Mouse (Mus musculus) hindbrain, postnatal 0 days (tissue): Measurements from ENCODE around the gene Emd. TPM values are rescaled to one million over a fixed set of nuclear protein-coding genes. Genes with fewer than 3 reads are reported as not detected.

ENCODE experiments used
- ATAC-seq: fragments of 200-750 bp; cut with Nextera tagmentation; 2 replicates; pipeline ENCODE4 v1.8.0; 2017; ENCODE audit warnings: mild to moderate bottlenecking, moderate TSS enrichment, moderate library complexity
- DNase-seq: peaks from one replicate; pipeline ENCODE4 v3.0.0-alpha.2; 2015; ENCODE audit warnings: low spot score
- H3K27ac ChIP-seq: fragments of 300-500 bp; sonication (generic); 2 replicates; pipeline ENCODE4 v1.5.1; 2014; ENCODE audit warnings: mild to moderate bottlenecking
- H3K27me3 ChIP-seq: fragments of 300-500 bp; sonication (generic); 2 replicates; pipeline ENCODE4 v1.6.1; 2014; ENCODE audit warnings: low read length, mixed read lengths; ENCODE audit not compliant: insufficient read depth
- H3K36me3 ChIP-seq: fragments of 300-500 bp; sonication (generic); 2 replicates; pipeline ENCODE4 v1.6.1; 2014; ENCODE audit warnings: low read length, mixed read lengths; ENCODE audit not compliant: insufficient read depth
- H3K4me1 ChIP-seq: fragments of 300-500 bp; sonication (generic); 2 replicates; pipeline ENCODE4 v1.6.1; 2014; ENCODE audit warnings: antibody characterized with exemption, low read length, mixed read lengths; ENCODE audit not compliant: insufficient read depth
- H3K4me2 ChIP-seq: fragments of 300-500 bp; sonication (generic); 2 replicates; pipeline ENCODE4 v1.6.1; 2014; ENCODE audit warnings: low read depth, mild to moderate bottlenecking, low read length, moderate library complexity, mixed read lengths
- H3K4me3 ChIP-seq: fragments of 300-500 bp; sonication (generic); 2 replicates; pipeline ENCODE4 v1.5.1; 2014; ENCODE audit warnings: low read length
- H3K9ac ChIP-seq: fragments of 300-500 bp; sonication (generic); replicated peaks from 2 replicates; pipeline ENCODE4 v1.6.1; 2014; ENCODE audit warnings: mild to moderate bottlenecking, low read length, moderate library complexity, mixed read lengths
- H3K9me3 ChIP-seq: fragments of 300-500 bp; sonication (generic); 2 replicates; pipeline ENCODE4 v1.6.1; 2016; ENCODE audit warnings: low read length, mixed read lengths
- CTCF ChIP-seq: IDR thresholded peaks from 2 replicates; pipeline ENCODE4 v1.5.1; 2016; ENCODE audit warnings: antibody characterized with exemption, control low read depth, low read depth
- WGBS: fragments of 180-500 bp; shearing (Covaris S2); extraction: QIAGEN DNeasy Blood & Tissue Kit; methylation state at CpG from one replicate; pipeline ENCODE4 v1.1.7; 2014; 5-methylcytosine and 5-hydroxymethylcytosine counted together
- polyA plus RNA-seq: library from polyadenylated mRNA; unstranded; fragments of >200 nt; fragmentation: Nextera tagmentation; extraction: Ambion mirVana; gene quantifications from 2 replicates; pipeline ENCODE4 v1.2.1, GENCODE M21; 2015
- total RNA-seq: library from RNA; depleted of rRNA; stranded (reverse); fragments of >200 nt; gene quantifications from 2 replicates; pipeline ENCODE4 v1.2.3, GENCODE M21; 2014

Gene Emd
- total and polyA plus RNA-seq, 2 experiments from 2014 or later, result 18.2 to 55.4 TPM

DNA sequence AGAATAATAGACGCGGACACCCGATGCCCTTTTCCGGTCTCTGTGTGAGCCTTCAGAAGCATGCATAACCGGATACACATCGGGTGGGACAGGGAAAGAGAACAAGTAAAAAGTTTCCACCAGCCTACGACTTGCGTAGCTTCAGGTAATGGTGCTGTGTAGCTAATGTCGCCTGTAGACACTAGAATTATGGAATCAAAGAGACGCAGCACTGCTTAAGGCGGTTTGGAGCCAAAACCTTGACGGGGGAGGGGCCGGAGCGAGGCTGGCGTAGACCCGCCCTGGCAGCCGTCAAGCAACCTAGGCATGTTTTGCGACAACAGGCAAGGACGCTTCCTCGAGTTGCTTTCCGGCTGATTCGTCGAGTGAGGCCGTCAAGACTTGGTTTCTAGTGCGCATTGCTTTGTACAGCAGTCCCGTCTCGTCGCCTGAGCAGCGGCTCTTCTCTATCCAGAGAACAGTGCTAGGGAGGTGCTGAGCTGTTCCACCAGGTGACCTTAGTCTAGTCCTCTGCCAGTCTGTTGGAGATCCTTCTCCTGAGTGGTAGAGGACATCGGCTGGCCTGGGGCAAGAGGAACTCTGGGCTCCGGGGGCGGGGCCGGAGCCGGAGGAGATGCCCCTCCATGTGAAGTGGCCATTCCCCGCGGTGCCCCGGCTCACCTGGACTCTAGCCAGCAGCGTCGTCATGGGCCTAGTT lies 28.1 kb downstream of the Emd start:
- Histone ChIP-seq H3K4me3 (peak overlapping the region; percentile 49), H3K9me3 (no peaks in the 10 kb centered on the region), H3K36me3 (no peaks in the 10 kb centered on the region), H3K4me1 (0 out of 2 replicates have a peak, but pooled peaks cover 3% of the 10 kb centered on the region), H3K27ac (peak overlapping the region; percentile 86), H3K27me3 (no peaks in the 10 kb centered on the region), H3K9ac (peak overlapping the region; percentile 70), H3K4me2 (peak overlapping the region; percentile 62)
- TF ChIP-seq CTCF, result no peak
- DNase-seq, result peak; percentile 91
- peak; percentile 90 for ATAC-seq
- 31% methylated on average over 39 of the region's 39 CpGs for WGBS

DNA sequence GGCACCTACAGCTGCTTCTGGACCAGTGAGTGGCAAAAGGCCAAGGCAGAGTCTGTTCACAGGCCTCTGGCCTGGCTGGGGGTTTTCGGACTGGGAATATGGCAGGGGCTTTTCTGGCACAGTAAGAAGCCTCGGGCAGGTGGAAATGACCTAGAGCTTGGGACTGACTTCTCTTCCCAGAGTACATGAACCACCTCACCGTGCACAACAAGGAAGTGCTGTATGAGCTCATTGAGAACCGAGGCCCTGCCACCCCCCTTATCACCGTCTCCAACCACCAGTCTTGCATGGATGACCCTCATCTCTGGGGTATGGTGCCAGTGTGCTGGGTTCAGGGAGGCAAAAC lies 28.6 kb downstream of the Emd start:
- Histone ChIP-seq H3K27me3 (no peaks in the 10 kb centered on the region), H3K27ac (peak overlapping the region; percentile 86), H3K4me1 (0 out of 2 replicates have a peak, but pooled peaks cover 3% of the 10 kb centered on the region), H3K4me2 (peak overlapping the region; percentile 62), H3K9ac (peak overlapping the region; percentile 70), H3K9me3 (no peaks in the 10 kb centered on the region), H3K4me3 (peak overlapping the region; percentile 49), H3K36me3 (no peaks in the 10 kb centered on the region)
- no peak for TF ChIP-seq CTCF
- ATAC-seq (no peak), DNase-seq (no peak)
- WGBS, result 35% methylated on average over 5 of the region's 5 CpGs

DNA sequence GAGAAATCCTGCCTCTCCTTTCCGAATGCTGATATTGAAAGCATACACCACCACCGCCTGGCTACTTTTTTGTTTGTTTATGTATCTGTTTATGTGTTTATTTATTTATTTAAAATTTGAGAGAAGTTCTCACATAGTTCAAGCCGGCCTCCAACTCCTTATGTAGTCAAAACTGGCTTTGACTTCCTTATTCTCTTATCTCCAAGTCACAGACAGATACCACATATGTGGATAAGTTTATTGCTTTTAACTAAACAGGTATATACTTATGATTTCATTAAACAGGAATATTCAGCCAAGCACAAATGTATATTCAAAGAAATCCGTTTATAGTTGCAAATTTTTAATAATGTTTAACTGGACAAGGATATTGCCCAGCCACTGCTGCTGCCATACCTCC lies 38.9 kb downstream of the Emd start:
- Histone ChIP-seq H3K4me1 (no peaks in the 10 kb centered on the region), H3K9ac (no peak overlapping the region), H3K36me3 (no peaks in the 10 kb centered on the region), H3K4me2 (no peak overlapping the region), H3K4me3 (no peak overlapping the region), H3K27ac (no peak overlapping the region), H3K27me3 (no peaks in the 10 kb centered on the region), H3K9me3 (no peaks in the 10 kb centered on the region)
- TF ChIP-seq CTCF, result no peak
- ATAC-seq, result no peak
- DNase-seq, result no peak
- 80% methylated on average over 4 of the region's 4 CpGs for WGBS

DNA sequence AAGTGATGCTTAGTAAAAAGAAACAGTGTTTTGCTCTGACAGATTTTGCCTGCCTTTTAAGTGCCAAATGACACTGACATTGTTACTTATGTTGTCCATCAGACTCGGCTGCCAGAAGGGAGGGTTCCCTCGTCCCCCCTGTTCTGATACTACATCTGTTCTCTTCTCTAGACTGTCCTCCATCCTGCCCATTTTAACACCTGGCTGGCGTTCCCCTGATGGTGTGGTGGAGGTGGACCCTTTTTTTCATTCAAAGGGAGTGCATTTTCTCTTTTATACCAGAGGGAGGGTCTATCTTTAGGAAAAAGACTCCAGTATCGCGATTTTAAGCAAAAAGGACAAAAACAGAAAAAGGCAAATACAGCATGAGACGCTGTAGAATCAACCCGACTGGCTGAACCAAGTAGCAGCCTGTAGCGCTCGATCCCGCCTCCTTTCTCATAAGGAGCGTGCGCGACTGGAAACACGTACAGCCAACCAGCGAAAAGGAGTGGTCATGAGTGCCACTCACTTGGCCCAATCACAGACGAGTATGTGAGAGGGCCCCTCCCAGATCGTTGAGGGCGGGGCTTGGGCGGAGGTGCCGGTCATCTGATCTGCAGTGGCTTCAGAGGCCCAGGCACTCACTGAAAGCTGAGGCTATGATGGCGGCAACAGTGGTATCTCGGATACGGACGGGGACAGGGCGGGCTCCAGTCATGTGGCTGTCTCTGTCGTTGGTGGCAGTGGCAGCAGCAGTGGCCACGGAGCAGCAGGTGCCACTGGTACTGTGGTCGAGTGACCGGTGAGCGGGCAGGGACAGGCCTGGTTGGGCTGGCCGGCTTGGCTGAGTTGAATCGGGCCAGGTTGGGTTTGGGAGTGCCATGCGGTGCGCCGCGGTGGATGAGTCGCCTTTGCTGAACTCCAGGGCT lies 42.3 kb downstream of the Emd start, which contains the start of gene Atp6ap1:
TSS of gene Atp6ap1 (plus strand) at position 560 of the 911 bp plus-strand sequence.
- WGBS, result 26% methylated on average over 37 of the region's 37 CpGs
- peak; percentile 99 for ATAC-seq
- no peaks in the 10 kb centered on the region for H3K4me1 ChIP-seq
- peak; percentile 96 for DNase-seq
- H3K4me3 ChIP-seq, result peak within 1 kb of the TSS; percentile 62
- TF ChIP-seq CTCF, result no peak
- 0 out of 2 replicates have a peak, but pooled peaks cover 10% of the 10 kb centered on the region for H3K36me3 ChIP-seq
- peak within 1 kb of the TSS; percentile 74 for H3K9ac ChIP-seq
- peak within 1 kb of the TSS; percentile 66 for H3K4me2 ChIP-seq
- no peaks in the 10 kb centered on the region for H3K27me3 ChIP-seq
- peak within 1 kb of the TSS; percentile 81 for H3K27ac ChIP-seq
- no peaks in the 10 kb centered on the region for H3K9me3 ChIP-seq

DNA sequence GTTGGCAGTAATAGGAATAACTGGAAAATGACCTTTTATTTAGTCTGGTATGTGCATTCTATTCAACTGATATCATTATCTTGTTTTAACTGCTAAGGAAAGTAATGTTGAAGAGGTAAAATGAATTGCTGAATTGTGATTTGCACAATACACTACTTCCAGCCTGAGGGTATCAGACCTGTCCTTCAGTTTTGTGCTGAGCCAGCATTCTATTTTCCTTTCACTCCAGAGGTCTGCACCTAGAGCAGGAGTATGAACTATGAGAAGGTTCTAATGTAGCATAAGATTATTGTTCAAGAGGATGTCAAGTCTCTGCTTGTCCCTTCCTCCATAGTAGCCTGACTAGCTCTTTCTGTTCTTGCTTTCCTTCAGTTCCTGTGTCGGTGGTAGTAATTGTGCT lies 43.9 kb downstream of the Emd start:
- TF ChIP-seq CTCF, result no peak
- no peak for ATAC-seq

DNA sequence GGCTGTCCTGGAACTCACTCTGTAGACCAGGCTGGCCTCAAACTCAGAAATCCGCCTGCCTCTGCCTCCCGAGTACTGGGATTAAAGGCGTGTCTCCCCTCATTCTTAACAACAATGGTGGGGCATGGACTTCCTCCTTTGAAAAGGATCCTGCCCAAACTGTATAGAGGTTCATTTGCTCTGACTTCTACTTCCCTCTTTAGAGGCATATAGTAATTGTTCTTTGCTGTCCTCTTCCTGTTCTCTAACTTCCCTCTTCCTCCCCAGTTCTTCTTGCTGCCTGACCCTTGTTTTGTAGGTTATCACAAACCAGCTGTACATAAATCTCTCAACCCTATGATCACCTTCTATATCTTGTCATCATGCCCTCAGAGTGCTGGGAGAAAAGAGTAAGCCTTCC lies 45.2 kb downstream of the Emd start:
- no peak overlapping the region for H3K27ac ChIP-seq
- 0 out of 2 replicates have a peak, but pooled peaks cover 10% of the 10 kb centered on the region for H3K36me3 ChIP-seq
- no peaks in the 10 kb centered on the region for H3K9me3 ChIP-seq
- H3K27me3 ChIP-seq, result no peaks in the 10 kb centered on the region
- H3K4me3 ChIP-seq, result no peak overlapping the region
- 77% methylated on average over 3 of the region's 3 CpGs for WGBS
- H3K9ac ChIP-seq, result no peak overlapping the region
- H3K4me2 ChIP-seq, result no peak overlapping the region
- H3K4me1 ChIP-seq, result no peaks in the 10 kb centered on the region
- no peak for ATAC-seq
- no peak for TF ChIP-seq CTCF
- no peak for DNase-seq

More for the DNA sequence above, 43.9 kb downstream of the Emd start:
- no peak overlapping the region for H3K4me2 ChIP-seq
- no peaks in the 10 kb centered on the region for H3K27me3 ChIP-seq
- no peaks in the 10 kb centered on the region for H3K9me3 ChIP-seq
- H3K4me1 ChIP-seq, result no peaks in the 10 kb centered on the region
- no peak for DNase-seq
- no peak overlapping the region for H3K9ac ChIP-seq
- no peak overlapping the region for H3K27ac ChIP-seq
- no peak overlapping the region for H3K4me3 ChIP-seq
- H3K36me3 ChIP-seq, result 0 out of 2 replicates have a peak, but pooled peaks cover 10% of the 10 kb centered on the region
- WGBS, result 75% methylated on average over 1 of the region's 1 CpGs
